Mouse (Mus musculus): ENCODE data around the gene Nudt17. TPM values are rescaled to one million over a fixed set of nuclear protein-coding genes. Genes with fewer than 3 reads are reported as not detected.
"Not testable (repeated sequence)": the region's sequence is repeated elsewhere in the genome, so short reads cannot be mapped to it uniquely, and the experiment has no call there.

Nudt17 gene
- polyA plus RNA-seq, 2 experiments from 2014 or later: 0.87 to 1.9 TPM

DNA sequence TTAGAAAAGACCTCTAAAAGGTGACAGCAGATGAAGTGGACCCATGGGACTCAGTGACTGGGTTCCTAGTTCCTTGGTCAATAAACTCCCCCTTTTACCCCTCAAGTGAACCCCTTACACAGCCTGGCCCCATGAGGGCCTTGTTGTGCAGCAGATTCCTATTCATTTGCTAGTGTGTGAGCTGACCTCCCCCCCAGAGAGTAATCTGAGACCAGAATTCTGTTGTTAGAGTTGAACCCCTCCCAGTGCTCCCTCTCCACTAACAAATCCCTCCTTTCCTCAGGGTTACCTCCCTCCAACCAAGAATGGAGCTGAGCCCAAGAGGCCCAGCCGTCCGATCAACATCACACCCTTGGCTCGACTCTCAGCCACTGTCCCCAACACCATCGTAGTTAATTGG lies 7.4 kb downstream of the Nudt17 start:
- ATAC-seq: no peak

DNA sequence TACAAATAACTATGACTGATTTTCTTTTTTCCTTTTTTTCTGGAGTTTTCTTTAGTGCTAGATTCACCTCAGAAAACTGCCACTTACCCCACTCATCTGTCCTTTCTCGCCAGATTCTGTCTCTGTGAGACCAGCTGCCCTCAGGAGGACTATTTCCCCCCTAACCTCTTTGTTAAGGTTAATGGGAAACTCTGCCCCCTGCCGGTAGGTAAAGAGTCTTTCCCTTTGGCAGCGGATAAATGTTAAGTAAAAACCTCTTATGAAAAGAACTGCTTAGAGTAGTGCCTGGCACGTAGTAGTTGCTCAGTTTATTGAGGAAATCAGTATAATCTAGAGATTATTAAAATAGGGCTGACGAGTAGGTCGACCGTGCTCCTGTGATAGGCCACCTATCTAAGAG lies 8.0 kb downstream of the Nudt17 start:
- no peak for ATAC-seq

DNA sequence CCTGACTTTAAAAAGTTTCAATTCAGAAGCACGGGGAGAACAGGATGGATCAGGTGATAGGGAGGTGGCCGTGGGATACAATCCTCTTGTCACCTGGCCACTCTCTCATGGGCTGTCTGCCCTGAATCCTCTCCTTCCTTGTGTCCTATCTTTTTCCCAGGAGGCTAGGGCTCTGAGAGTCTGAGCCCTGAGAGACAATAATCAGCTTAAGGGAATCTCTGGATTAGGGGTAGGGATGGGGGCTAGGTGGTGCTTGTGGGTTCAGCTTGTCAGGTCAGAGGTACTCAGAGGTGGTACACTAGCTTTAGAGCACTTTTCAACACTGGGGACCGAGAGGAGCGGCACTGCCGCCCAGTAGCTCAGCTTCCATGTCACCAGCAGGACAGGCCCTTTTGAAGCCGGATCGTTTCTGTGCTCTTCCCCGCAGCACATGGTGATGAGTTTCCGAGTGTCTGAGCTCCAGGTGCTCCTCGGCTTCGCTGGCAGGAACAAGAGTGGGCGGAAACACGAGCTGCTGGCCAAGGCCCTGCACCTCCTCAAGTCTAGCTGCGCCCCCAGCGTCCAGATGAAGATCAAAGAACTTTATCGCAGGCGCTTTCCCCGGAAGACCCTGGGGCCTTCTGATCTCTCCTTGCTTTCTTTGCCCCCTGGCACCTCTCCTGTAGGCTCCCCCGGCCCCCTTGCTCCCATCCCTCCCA lies 9.2 kb downstream of the Nudt17 start:
- ATAC-seq: no peak

DNA sequence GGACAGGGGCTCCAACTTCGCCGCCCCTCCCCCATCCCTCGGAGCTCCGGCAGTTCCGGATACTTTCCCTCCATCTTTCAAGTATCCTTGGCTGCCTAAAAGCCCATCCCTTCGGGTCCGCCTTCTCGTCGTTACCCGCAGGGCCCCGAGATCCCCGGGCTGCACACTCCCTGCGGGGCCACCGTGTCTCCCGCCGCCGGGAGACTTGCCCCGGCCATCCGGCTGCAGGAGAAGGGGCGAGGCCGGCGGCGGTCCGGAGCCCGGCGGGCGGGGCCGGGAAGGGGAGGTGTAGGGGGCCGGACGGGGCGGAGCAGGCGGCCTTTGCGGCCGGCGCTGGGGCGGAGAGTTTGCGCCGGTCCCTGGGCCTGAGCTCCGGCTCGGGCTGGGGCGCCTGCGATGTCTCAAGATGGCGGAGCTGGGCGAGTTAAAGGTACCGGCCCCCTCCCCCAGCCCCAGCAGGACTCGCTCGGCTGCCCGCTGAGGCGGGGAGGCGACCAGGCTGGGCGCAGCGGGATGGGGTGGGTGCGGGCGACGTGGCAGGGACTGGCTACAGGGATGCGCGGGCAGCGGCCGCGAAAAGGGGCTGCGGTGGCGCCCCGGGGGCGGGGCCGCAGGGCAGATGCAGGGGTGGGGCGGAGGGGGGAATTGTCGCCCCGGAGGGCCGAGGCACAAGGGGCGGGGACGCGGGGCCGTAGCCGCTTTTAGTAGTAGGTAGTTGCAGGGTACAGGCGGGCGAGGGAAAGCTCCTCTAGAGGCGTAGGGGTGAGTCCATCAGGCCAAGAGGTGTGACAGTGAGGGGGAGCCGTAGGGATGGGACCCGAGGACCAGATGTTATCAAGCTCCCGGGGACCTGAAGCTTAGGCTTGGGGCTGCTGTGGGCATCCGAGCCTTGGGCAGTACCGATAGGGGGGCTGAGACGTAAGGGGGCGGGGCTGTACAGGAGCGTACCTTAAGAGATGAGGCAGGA lies 11.3 kb downstream of the Nudt17 start:
- ATAC-seq: peak; percentile 70

DNA sequence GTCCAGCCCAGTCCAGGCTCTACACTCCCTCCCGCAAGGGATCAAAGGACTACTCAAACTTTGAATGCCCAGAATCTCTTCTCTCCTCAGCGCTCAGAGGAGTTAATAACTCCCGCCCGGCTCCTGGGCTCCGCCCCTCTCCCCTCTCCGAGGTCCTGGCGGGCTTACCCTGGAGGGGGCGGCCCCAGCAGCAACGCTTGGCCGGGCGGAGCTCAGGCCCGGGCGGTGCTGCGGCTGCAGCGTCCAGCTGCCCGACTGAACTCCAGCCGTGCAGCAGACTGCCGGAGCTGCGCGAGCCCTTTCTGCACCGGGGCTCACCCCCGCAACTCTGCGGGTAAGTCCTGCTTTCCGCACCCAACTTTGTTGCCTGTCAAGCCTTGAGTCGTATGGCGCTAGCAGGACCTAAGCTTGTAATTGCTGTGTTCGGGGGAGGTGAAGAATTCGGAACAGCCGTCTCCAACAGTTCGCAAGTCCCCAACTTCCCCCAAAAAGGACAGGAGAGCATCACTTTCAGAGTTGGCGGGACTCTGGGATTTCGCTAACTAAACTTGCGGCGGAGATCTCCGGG lies 12.1 kb downstream of the Nudt17 start, which contains the start of gene Pias3:
Gene Pias3, plus strand, starts transcription at position 187 of the 568 bp plus-strand sequence.
- peak; percentile 53 for ATAC-seq

DNA sequence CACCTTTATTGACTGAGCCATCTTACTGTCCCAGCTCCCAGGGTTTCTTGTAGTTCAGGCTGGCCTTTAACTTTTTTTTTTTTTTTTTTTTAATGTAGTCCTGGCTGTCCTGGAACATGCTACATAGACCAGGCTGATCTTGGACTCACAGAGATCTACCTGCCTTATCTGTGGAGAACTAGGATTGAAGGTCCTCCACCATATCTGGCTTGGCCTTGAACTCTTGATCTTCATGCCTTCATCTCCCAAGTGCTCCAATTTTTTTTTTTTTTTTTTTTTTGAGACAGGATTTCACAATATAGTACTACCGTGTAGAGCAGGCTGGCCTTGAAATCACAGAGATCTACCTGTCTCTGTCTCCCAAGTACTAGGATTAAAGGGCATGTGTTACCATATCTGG lies 14.8 kb downstream of the Nudt17 start:
- no peak for ATAC-seq

DNA sequence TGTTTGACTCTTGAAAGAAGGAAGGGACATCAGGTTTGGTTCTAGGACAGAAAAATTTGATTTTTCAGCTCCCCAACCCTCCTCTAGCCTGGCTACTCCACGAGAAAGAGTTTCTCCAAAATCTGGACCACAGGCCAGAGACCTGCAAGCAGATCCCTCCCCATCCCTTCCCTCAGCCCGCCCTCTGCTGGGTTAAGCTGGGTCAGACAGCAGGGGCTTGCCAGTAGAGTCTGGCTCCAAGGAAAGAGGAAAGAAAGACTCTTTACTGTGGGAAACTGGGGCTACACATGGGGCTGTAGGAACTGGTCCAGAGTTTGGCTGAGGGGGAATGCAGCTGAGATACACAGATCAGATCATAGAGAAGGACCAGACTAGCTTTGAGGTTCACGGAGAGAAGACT lies 15.9 kb downstream of the Nudt17 start:
- no peak for ATAC-seq

DNA sequence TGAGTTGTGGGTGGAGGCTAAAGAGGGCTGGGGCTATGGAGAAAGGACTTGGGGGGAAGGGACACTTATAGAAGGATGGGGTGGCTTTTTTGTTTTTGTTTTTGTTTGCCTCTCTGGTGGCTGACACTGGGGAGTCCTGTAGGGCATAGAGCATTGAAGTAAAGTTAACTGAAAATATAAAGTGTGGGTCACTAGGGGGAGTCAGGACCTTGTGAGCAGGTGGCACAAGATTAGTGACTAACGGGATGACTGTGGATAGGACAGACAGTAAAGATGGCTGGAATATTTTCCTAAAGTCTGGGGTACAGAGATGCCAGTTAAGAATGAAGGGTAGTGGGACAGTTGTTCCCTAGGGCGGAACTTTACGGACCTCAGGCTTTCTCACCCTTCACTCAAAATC lies 18.1 kb downstream of the Nudt17 start:
- no peak for ATAC-seq

DNA sequence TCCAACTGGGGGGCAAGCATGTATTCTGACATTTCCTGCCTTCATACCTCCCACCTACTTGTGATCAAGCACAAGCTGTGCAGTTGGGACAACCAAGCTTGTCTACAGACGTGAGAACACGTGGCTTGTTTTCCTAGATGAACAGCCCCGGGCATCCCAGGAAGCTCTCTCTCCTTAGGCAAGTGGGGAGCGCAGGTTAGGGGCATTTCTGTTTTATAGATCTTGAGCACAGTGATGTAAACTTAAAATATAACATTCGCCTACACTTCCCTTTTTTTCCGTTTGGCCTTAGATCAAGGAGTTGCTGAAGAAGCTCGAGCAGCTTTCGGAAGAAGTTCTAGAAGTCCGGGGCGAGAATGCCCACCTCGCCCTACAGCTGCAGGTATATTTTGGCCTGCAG lies 19.5 kb downstream of the Nudt17 start:
- no peak for ATAC-seq

DNA sequence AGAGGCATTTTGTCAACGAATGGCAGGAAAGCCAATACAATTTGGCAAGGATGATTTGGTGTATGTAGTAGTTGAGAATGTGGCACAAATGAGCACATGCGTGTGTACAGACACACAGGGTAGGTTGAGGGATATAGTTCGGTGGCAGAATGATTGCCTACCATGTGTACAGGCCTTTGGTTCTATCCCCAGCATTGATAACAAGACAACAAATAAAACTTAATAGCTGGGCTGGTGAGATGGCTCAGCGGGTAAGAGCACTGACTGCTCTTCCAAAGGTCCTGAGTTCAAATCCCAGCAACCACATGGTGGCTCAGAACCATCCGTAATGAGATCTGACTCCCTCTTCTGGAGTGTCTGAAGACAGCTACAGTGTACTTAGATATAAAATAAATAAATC lies 22.3 kb downstream of the Nudt17 start:
- ATAC-seq: not testable (repeated sequence)

DNA sequence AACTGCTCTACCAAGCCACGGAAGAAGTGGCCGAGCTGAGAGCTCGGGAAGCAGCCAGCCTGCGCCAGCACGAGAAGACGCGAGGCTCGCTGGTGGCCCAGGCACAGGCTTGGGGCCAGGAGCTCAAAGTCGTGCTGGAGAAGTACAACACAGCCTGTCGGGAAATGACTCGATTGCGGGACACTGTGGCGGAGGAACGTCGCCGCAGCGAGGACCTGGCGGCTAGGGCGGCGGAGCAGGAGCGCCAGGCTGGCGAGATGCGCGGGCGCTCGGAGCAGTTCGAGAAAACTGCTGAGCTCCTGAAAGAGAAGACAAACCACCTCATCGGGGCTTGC lies 23.6 kb downstream of the Nudt17 start:
- ATAC-seq: no peak

DNA sequence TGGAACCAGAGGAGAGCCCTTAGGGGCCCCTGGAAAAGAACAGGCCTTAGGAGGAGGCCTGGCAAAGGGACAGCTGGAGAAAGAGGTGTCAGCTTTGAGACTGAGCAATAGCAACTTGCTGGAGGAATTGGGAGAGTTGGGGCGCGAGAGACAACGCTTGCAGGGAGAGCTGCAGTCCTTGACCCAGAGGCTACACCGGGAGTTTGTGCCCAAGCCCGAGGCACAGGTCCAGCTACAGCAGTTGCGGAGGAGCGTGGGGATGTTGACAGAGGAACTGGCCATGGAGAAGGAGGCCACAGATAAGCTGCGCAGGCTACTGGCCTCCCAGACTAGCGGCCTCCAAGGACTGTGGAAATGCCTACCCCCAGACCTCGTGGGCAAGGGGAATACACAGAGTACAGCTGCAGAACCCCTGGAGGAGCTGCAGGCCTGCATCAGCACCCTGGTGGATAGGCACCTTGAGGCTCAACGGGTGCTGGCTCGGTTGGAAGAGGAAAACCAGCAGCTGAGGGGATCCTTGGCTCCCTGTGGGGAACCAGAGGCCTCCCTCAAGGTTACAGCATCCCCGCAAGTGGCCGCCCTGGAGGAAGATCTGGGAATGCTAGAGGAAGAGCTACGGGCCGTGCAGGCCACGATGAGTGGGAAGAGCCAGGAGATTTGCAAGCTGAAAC lies 24.1 kb downstream of the Nudt17 start:
- ATAC-seq: no peak

DNA sequence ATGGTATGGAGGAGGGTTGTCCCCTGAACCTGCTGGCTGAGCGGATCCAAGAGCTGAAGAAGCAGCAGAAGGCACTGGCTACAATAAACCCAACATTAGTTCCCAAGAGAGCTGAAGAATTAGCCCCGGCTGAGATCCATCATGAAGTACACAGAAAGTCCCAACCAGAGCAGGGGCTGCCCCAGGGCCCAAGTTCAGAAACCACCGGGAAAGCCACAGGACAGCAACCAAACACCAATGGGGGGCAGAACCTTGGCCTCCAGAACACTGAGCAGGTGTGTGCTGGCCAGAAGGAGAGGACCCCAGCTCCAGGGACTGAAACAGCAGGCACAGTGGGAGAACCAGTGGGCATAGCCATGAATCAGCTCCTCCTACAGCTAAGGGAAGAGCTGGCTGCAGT lies 24.9 kb downstream of the Nudt17 start:
- ATAC-seq: no peak

DNA sequence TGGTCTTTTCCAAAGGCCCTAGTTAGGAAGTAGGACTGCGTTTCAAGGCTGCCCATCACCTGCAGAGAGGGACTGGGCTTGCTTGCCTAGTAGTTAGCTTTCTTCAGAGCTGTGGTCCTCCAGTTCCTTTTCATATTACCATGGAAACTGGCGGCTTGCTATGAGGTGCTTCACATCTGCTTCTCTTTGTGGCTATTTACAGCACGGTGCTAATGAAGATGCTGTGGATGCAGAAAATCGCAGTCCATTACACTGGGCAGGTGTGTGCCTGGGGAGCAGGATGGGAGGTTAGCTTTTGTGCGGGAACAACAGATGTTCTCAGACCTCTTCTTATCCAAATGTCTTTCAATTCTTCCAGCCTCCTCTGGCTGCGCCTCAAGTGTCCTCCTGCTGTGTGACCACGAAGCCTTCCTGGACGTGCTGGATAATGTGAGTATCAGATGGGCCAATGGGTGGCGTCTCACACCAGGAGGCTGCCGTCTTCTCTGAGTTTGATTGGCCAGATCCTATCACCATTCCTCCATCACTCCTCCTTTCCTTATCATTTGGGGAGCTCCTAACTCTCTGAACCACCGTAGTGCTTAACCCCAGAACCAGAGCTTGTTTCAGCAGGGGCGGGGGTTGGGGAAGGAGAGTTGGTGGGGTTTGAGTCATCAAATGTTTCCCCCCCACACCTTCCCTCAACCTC lies 27.9 kb downstream of the Nudt17 start:
- ATAC-seq: no peak

DNA sequence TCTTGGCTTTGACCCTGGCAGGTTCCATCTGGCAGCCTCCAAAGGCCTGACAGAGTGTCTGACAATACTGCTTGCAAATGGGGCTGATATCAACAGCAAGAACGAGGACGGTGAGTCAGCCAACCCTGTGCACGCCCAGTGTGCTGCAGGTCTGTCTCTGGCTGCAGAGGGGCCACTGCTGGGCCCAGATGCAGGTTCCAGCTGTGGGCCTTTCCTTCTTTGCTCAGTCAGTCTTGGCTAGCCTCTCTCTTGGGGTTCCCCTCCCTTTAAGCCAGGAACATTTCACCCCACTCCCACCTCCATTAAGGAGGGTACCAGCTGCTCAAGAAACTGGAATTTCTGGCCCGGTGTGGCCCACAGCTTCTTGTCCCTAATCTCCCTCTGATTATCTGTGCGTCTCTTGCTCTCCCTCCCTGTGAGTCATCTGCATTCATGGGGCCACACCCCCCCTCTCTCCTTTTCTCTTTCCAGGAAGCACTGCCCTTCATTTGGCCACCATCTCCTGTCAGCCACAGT lies 29.1 kb downstream of the Nudt17 start:
- ATAC-seq: no peak

DNA sequence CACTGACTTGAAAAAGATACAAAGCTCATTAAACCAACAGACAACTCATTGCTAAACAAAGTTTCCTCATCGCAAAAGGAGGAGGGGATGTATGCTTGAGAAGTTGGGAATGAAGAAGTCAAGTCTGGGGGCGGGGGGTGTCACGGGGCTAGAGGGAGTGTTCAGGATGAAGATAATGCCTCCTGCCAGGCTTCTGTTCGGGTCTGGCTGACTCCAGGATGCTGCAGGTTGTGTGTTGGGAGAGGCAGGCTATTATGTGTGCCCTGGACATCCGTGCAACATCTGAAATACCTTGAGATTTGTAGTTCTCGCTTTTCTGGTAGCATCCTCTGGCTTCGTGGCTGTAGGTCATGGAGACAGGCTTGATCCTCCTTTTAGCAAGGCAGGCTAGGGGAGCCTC lies 29.9 kb downstream of the Nudt17 start:
- no peak for ATAC-seq

DNA sequence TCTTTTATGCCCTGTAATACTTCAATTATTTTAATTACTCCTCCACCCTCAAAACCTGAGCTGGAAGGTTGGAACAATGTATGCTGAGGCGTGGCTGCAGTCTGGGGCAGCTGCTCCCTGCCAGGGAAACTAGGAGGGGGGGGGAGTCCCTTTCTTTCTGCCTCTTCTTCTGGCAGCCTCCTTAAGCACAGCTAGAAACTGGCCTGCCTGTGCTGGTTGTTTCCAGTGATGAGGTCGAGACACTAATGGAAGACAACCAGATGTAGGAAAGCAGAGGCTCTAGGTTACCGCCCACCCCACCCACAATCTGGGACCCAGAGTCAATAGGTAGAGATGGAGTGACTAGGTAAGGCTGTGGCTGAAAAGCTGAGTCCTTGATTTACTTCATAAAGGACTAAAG lies 32.7 kb downstream of the Nudt17 start:
- ATAC-seq: no peak

DNA sequence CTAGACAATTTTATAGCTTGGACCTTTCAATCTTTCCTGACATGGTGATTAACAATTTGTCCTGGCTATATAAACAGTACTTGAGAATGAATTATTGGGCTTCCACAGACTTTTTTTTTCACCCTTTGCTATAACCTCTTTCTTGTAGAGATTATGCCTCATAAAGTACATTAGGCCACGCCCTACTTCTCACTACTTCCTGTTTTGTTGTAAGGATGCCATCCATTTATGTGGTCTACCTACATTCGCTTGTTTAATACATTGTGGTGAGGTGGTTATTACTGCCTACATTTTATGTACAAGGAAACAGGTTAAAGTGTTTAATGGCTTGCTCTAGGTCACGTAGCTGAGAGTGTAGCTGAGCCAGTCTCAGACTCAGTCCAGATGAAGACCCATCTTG lies 33.2 kb downstream of the Nudt17 start:
- peak; percentile 90 for ATAC-seq

DNA sequence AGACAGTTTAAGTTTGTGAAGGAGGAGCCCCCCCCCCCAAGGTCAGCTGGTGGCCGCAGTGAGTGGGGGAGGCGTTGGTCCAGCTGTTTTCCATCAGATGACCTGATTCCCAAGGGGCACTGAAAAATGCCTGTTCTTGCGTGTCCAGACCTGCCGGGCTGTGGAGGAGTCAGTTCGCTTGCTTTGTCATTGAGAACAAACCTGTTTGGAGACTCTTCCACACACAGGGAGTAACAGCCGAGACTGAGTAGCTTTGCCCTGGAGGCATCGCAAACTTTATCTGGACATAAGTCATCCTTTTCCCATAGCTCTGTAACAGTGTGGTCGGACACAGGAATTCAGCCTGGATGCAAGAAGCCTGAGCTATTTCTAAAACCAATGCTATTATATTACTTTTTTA lies 33.9 kb downstream of the Nudt17 start:
- ATAC-seq: no peak

DNA sequence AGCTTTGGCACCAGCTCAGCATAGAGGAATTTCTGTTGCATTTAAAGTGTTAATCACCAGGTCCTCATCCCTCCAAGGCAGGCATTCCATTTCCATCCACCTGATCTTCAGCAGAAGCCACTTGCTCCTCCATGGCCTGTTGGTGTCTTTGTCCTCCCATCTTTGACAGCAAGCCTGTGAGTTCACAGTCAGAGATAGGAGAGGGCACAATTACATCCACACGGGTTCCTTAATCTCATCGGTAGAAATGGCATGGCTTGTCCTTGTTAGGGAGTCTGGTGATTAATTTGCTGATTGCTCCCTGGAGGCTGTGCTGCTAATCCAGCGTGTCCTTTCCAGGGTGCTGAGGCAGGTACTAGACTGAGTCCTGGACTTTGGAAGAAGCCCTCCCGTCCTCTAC lies 34.8 kb downstream of the Nudt17 start:
- no peak for ATAC-seq

DNA sequence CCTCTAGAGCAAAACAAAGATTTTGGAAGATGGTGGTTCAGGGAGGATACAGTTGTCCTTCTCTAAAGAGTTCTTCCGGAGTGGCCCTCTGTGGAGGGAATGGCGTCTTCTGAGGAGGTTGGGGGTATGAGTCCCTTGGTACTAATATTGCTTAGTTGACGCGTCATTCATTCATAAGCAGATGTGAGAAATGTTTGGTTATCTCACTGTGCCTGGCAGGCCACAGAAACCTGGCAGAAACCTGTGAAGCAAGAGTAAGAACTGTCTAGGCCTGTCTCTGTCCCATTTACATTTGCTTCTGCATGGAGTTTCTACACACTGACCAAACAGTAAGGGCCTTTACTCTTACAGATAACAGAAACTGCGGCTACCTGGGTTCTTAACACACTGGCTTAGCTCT lies 36.8 kb downstream of the Nudt17 start:
- ATAC-seq: no peak

DNA sequence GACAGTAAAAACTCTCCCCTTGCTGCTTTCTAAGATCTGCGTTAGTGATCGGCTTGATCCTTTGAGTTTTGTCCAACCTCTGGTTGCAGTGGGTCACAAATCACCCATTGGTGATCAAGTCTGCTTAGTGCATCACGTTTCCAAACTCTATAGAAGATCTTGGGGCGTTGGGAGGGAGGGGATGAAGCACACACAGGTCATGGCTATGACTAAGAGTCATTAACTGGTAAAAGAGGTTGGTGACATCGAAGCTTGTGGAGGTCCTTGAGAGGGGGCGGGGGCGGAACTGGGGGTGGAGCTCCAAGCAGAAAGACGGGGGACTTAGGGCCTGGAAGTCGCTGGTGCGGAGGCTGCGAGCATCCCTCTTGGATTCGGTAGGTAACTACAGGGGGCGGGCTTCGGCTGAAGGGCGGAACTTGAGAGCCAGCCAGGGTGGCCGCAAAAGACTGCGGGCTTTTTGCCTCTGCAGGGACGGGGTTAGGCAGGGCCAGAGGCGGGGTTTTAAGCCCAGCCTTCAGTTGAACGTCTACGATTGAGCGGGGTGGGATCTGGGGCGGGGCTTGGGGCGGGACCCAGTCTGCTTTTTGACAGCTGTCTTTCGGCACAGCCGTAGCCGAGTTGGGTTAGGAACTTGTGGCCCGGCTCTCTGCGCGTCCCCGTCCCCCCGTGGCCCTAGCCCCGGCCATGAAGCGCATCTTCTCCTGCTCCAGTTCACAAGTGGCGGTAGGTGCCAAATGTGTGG lies 38.5 kb downstream of the Nudt17 start, which contains the start of gene Ankrd35:
Gene Ankrd35, plus strand, starts transcription at position 405 of the 742 bp plus-strand sequence.
- peak; percentile 96 for ATAC-seq

All from CD4-positive, CD25-positive, alpha-beta regulatory T cell, adult 4 months (primary cell).